Mouse (Mus musculus) CH12.LX (cell line): ENCODE data around the gene Ica1. TPM values are rescaled to one million over a fixed set of nuclear protein-coding genes. Genes with fewer than 3 reads are reported as not detected.

Source experiments
- DNase-seq: peaks from one replicate; pipeline ENCODE4 v3.0.0-alpha.2; 2013; ENCODE audit errors: extremely low read depth
- H3K27ac ChIP-seq: 2 replicates; pipeline ENCODE4 v1.5.1; 2012; ENCODE audit warnings: low read depth, mild to moderate bottlenecking, control low read depth, moderate library complexity; ENCODE audit not compliant: insufficient read depth
- H3K27me3 ChIP-seq: replicated peaks from 2 replicates; pipeline ENCODE3; 2012; ENCODE audit warnings: inconsistent platforms
- H3K36me3 ChIP-seq, 2 experiments: replicated peaks in 1 of 2; 2 replicates each; pipeline versions ENCODE3 to v1.6.1; 2012; ENCODE audit warnings: inconsistent platforms in 1 of 2, low read length in 1 of 2, mild to moderate bottlenecking in 1 of 2, mixed read lengths in 1 of 2, moderate library complexity in 1 of 2; ENCODE audit not compliant: control insufficient read depth in 1 of 2, insufficient read depth in 1 of 2
- H3K4me1 ChIP-seq, 2 experiments: 2 replicates each; pipeline ENCODE4 v1.6.1; 2012; ENCODE audit warnings: inconsistent platforms in 1 of 2, moderate library complexity in 1 of 2; ENCODE audit not compliant: insufficient read depth in 2 of 2, control insufficient read depth in 1 of 2
- H3K4me2 ChIP-seq: 2 replicates; pipeline ENCODE4 v1.6.1; 2012; ENCODE audit warnings: low read depth, mild to moderate bottlenecking, control low read depth; ENCODE audit not compliant: poor library complexity, insufficient read depth, severe bottlenecking
- H3K4me3 ChIP-seq, 3 experiments: fragments of 150-350 bp in 1 of 3; sonication (generic) in 1 of 3; replicated peaks in 1 of 3; 2 replicates each; pipeline versions ENCODE3 to v1.5.1; 2011 to 2012; ENCODE audit warnings: low read depth in 2 of 3, low read length in 2 of 3, mild to moderate bottlenecking in 2 of 3, moderate library complexity in 2 of 3, control low read depth in 1 of 3, improper control_type of control experiment in 1 of 3, inconsistent platforms in 1 of 3, mixed read lengths in 1 of 3; ENCODE audit not compliant: poor library complexity in 1 of 3
- H3K79me2 ChIP-seq: replicated peaks from 2 replicates; pipeline ENCODE4 v1.6.1; 2012; ENCODE audit warnings: mild to moderate bottlenecking, moderate library complexity; ENCODE audit not compliant: control insufficient read depth, poor library complexity, insufficient read depth, severe bottlenecking; ENCODE audit errors: extremely low read depth
- H3K9ac ChIP-seq: 2 replicates; pipeline ENCODE4 v1.6.1; 2012; ENCODE audit warnings: low read depth, mild to moderate bottlenecking, control low read depth, moderate library complexity; ENCODE audit not compliant: insufficient read depth
- H3K9me3 ChIP-seq: replicated peaks from 2 replicates; pipeline ENCODE3; 2012; ENCODE audit warnings: low read length, inconsistent platforms, mixed read lengths
- BHLHE40 ChIP-seq: IDR thresholded peaks from 2 replicates; pipeline ENCODE4 v1.6.1; 2011; ENCODE audit warnings: mild to moderate bottlenecking, low read depth, low read length, improper control_type of control experiment
- CHD1 ChIP-seq: IDR thresholded peaks from 2 replicates; pipeline ENCODE4 v1.6.1; 2012; ENCODE audit warnings: low read depth, low read length, improper control_type of control experiment, inconsistent platforms
- E2F4 ChIP-seq: IDR thresholded peaks from 2 replicates; pipeline ENCODE4 v1.6.1; 2011; ENCODE audit warnings: low read depth, low read length, improper control_type of control experiment; ENCODE audit not compliant: insufficient replicate concordance
- ELF1 ChIP-seq: IDR thresholded peaks from 2 replicates; pipeline ENCODE4 v1.6.1; 2014; ENCODE audit warnings: low read depth, mild to moderate bottlenecking, inconsistent platforms, low read length, improper control_type of control experiment
- EP300 ChIP-seq: IDR thresholded peaks from 2 replicates; pipeline ENCODE4 v1.6.1; 2011; ENCODE audit warnings: low read length, improper control_type of control experiment
- ETS1 ChIP-seq: conservative IDR thresholded peaks from 2 replicates; pipeline ENCODE4 v1.6.1; 2012; ENCODE audit warnings: low read depth, mild to moderate bottlenecking, inconsistent platforms, low read length, improper control_type of control experiment, moderate library complexity
- GABPA ChIP-seq: IDR thresholded peaks from 2 replicates; pipeline ENCODE4 v1.6.1; 2012; ENCODE audit warnings: low read depth, low read length, improper control_type of control experiment, inconsistent platforms; ENCODE audit not compliant: insufficient replicate concordance
- IRF4 ChIP-seq: IDR thresholded peaks from 2 replicates; pipeline ENCODE4 v1.6.1; 2014; ENCODE audit warnings: low read depth, mild to moderate bottlenecking, inconsistent platforms, low read length, improper control_type of control experiment
- JUN ChIP-seq: IDR thresholded peaks from 2 replicates; pipeline ENCODE4 v1.6.1; 2011; ENCODE audit warnings: low read depth, mild to moderate bottlenecking, low read length, improper control_type of control experiment, moderate library complexity; ENCODE audit not compliant: insufficient read depth
- JUND ChIP-seq: conservative IDR thresholded peaks from 2 replicates; pipeline ENCODE4 v1.6.1; 2011; ENCODE audit warnings: low read depth, low read length, improper control_type of control experiment
- KAT2A ChIP-seq: IDR thresholded peaks from 2 replicates; pipeline ENCODE4 v1.6.1; 2012; ENCODE audit warnings: low read length, improper control_type of control experiment, inconsistent platforms; ENCODE audit not compliant: insufficient replicate concordance
- MAFK ChIP-seq: IDR thresholded peaks from 2 replicates; pipeline ENCODE4 v1.6.1; 2011; ENCODE audit warnings: low read length, improper control_type of control experiment; ENCODE audit not compliant: insufficient replicate concordance
- MAX ChIP-seq: IDR thresholded peaks from 2 replicates; pipeline ENCODE4 v1.6.1; 2011; ENCODE audit warnings: low read length, improper control_type of control experiment
- MAZ ChIP-seq: IDR thresholded peaks from 2 replicates; pipeline ENCODE4 v1.6.1; 2012; ENCODE audit warnings: low read depth, mild to moderate bottlenecking, inconsistent platforms, low read length, improper control_type of control experiment, moderate library complexity
- MEF2A ChIP-seq: IDR thresholded peaks from 2 replicates; pipeline ENCODE4 v1.6.1; 2014; ENCODE audit warnings: low read depth, mild to moderate bottlenecking, inconsistent platforms, low read length, improper control_type of control experiment, borderline replicate concordance
- NELFE ChIP-seq: IDR thresholded peaks from 2 replicates; pipeline ENCODE4 v1.6.1; 2011; ENCODE audit warnings: low read depth, low read length, improper control_type of control experiment
- RAD21 ChIP-seq: IDR thresholded peaks from 2 replicates; pipeline ENCODE4 v1.6.1; 2011; ENCODE audit warnings: low read depth, mild to moderate bottlenecking, low read length, improper control_type of control experiment, moderate library complexity
- RCOR1 ChIP-seq: conservative IDR thresholded peaks from 2 replicates; pipeline ENCODE4 v1.6.1; 2012; ENCODE audit warnings: low read depth, mild to moderate bottlenecking, inconsistent platforms, low read length, improper control_type of control experiment
- SIN3A ChIP-seq: IDR thresholded peaks from 2 replicates; pipeline ENCODE4 v1.6.1; 2012; ENCODE audit warnings: low read length, improper control_type of control experiment, inconsistent platforms
- TBP ChIP-seq: conservative IDR thresholded peaks from 2 replicates; pipeline ENCODE4 v1.6.1; 2011; ENCODE audit warnings: low read depth, low read length, improper control_type of control experiment
- TCF12 ChIP-seq: IDR thresholded peaks from 2 replicates; pipeline ENCODE4 v1.6.1; 2014; ENCODE audit warnings: low read depth, mild to moderate bottlenecking, inconsistent platforms, low read length, improper control_type of control experiment
- USF1 ChIP-seq: IDR thresholded peaks from 2 replicates; pipeline ENCODE4 v1.6.1; 2014; ENCODE audit warnings: low read depth, mild to moderate bottlenecking, inconsistent platforms, low read length, improper control_type of control experiment
- USF2 ChIP-seq: conservative IDR thresholded peaks from 2 replicates; pipeline ENCODE4 v1.6.1; 2011; ENCODE audit warnings: low read depth, low read length, improper control_type of control experiment
- ZC3H11A ChIP-seq: IDR thresholded peaks from 2 replicates; pipeline ENCODE4 v1.6.1; 2012; ENCODE audit warnings: low read depth, mild to moderate bottlenecking, inconsistent platforms, low read length, improper control_type of control experiment
- ZKSCAN1 ChIP-seq: IDR thresholded peaks from 2 replicates; pipeline ENCODE4 v1.6.1; 2012; ENCODE audit warnings: low read depth, inconsistent platforms, low read length, improper control_type of control experiment, borderline replicate concordance
- ZNF384 ChIP-seq: IDR thresholded peaks from 2 replicates; pipeline ENCODE4 v1.6.1; 2012; ENCODE audit warnings: low read depth, low read length, improper control_type of control experiment, inconsistent platforms
- dilution Hi-C: fragments of 300-500 bp; cut with MboI; formaldehyde crosslinking; loops from 2 replicates; pipeline ENCODE4 v1.14.3; 2020; ENCODE audit warnings: low sequenced_read_pairs; ENCODE audit not compliant: extremely low pct_unique_long_range_greater_than_20kb, extremely low pct_ligation_motif_present
- in situ Hi-C: fragments of 300-500 bp; cut with MboI; formaldehyde crosslinking; loops from 3 replicates; pipeline ENCODE4 v1.14.3; 2019; ENCODE audit warnings: low sequenced_read_pairs, low pct_ligation_motif_present, low pct_unique_long_range_greater_than_20kb, mixed read lengths
- polyA plus RNA-seq: library from polyadenylated mRNA; unstranded; fragments of >175 nt; gene quantifications from 2 replicates; pipeline ENCODE4 v1.2.1, GENCODE M21; 2012; ENCODE audit warnings: low read depth; ENCODE audit not compliant: insufficient read length
- total RNA-seq, 2 experiments: library from RNA; depleted of rRNA; stranded (reverse); fragments of 300-350 nt in 1 of 2; fragments of >200 nt in 1 of 2; gene quantifications; 2 replicates each; pipeline ENCODE4 v1.2.3; 2012 to 2014

Ica1 gene
- total and polyA plus RNA-seq, 3 experiments = 0.59 TPM; not detected in 2

DNA sequence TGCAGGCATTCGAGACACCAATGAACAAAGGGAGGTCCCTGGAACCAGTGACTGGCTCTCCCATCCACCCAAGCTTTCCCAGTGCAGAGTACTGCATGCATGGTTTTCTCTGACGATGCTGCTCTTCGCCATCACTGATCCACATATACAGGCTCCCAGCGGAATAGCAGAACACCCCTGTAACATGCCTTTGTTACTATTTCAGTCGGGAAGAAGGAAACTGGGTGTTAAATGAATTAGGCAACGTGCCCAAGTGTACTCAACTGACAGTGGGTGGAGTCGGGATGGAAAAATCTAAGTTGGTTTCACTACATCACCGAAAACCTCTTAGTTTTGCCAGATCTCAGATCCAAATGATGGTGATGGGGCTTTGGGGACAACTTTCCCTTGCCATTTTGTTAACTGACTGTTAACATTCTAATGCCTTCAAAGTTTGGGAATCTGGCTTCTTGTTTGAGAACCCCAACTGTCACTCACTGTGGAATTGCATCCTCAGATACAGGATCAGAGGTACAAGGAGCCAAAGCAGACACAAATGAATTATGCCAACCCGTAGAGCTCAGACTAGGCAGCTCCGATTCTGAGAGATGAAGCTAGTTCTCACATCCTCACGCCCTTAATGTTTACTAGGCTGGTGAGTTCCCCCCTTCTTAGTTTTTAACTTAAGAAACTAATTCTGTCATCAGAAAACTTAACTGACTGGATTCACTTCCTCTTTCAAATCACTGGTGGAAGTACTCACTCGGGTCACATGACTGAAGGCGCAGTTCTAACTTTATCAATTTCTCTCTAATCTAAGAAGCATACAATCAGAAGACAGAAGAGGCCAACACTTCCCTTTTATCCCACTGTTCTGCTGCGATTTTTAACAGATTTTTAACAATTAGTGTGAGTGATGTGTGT is 91.4 kb downstream of the Ica1 start:
- dilution Hi-C loops (no loop called here), in situ Hi-C loops (loop anchor here (25.0 kb wide), 1 partner anchor 400 kb away; no protein-coding TSS in a partner anchor)
- peak overlapping the region in 1 of 3 experiments; percentile 17 for H3K4me3 ChIP-seq
- TF ChIP-seq CHD1 (peak; percentile 73; the same call in 1 of the 2 replicates), ZKSCAN1 (no peak), RAD21 (no peak), JUND (0 out of 2 replicates have a peak, but pooled peaks have one; percentile 6), EP300 (peak; percentile 89), USF1 (peak; percentile 87), ETS1 (peak; percentile 59), MAZ (0 out of 2 replicates have a peak, but pooled peaks have one; percentile 36), MAX (peak; percentile 51), BHLHE40 (peak; percentile 88), USF2 (peak; percentile 88), KAT2A (no peak), MAFK (no peak), IRF4 (peak; percentile 87), MEF2A (peak; percentile 70), ZNF384 (no peak), E2F4 (no peak), TBP (no peak), ELF1 (no peak), JUN (peak; percentile 48; the same call in 1 of the 2 replicates), RCOR1 (0 out of 2 replicates have a peak, but pooled peaks have one; percentile 65), GABPA (no peak), TCF12 (no peak), NELFE (peak; percentile 27; the same call in 1 of the 2 replicates), SIN3A (peak; percentile 63; the same call in 1 of the 2 replicates), ZC3H11A (no peak)
- peak; percentile 73 for DNase-seq
- H3K36me3 ChIP-seq = no peaks in the 10 kb centered on the region
- H3K9ac ChIP-seq = peak overlapping the region; percentile 53
- peak overlapping the region; percentile 72 for H3K27ac ChIP-seq
- no peaks in the 10 kb centered on the region for H3K9me3 ChIP-seq
- no peaks in the 10 kb centered on the region for H3K79me2 ChIP-seq
- peaks cover 29 to 73% of the 10 kb centered on the region in 2 experiments for H3K4me1 ChIP-seq
- H3K27me3 ChIP-seq = no peaks in the 10 kb centered on the region
- H3K4me2 ChIP-seq = peak overlapping the region; percentile 85
